Comparison of ENCODE assay signal across 8 mouse cellular contexts in the genomic region with DNA sequence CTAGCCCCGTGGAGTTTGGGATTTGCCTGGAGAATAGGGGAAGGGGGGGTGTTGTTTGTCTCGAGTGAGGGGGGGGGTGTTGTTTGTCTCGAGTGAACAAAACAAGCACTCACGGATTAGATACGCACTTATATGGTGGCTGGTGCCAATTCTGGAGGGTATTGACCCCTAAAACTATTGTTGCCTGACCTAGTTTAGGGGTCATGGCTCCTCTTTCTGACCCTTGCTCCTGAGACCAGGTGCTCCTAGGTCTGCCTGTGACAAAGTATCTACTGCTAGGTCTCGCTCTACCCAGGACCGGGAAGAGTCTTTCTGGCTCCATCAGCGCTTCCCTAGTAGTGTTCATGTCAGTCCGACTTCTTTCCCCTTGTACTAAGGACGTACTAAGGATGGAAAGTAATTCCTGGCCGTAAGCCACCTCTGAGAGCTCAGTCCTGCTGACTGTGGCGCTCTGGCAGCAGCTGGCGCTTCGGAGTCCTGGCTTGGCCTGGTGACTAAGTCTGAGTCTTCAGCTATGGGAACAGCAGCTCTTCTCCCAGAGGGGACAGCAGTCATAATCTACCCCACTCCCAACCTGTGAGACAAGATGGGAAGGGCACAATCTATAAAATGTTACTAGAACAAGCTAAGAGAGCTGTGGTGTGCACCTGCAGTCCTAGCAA. TPM values are rescaled to one million over a fixed set of nuclear protein-coding genes. Genes with fewer than 3 reads are reported as not detected.
A peak's percentile ranks its signal among the peaks of the same experiment; 100 is the strongest.
DNase-seq lines count a peak whose midpoint lies in the region; ATAC-seq and TF ChIP-seq lines count a peak whose summit lies in the region.

No protein-coding gene starts in this region.

- WGBS in heart, embryonic 10.5 days, result 55% methylated on average over 14 of the region's 14 CpGs
- WGBS in lung, adult 2 months, result 33% methylated on average over 14 of the region's 14 CpGs

- peak; percentile 20; the same call in 1 of the 2 replicates for TF ChIP-seq POLR2A in lung, adult 2 months (IDR thresholded peaks at IDR 0.05; ENCODE audit: borderline replicate concordance, extremely low read depth, low read depth, low read length)

- peaks cover 70% of the 10 kb centered on the region for H3K4me1 ChIP-seq in heart, embryonic 10.5 days
- H3K4me1 ChIP-seq in lung, adult 2 months (ENCODE audit: control insufficient read depth, insufficient read depth, low read length), result peaks cover 11% of the 10 kb centered on the region

- peak overlapping the region; percentile 69 for H3K27ac ChIP-seq in heart, embryonic 10.5 days

- no peak for ATAC-seq in monocyte, adult 5-6 weeks (replicated peaks; ENCODE audit: insufficient number of reproducible peaks, low FRiP score, low TSS enrichment, poor library complexity, severe bottlenecking)

- no peak for TF ChIP-seq CTCF in lung, adult 2 months (IDR thresholded peaks at IDR 0.05; ENCODE audit: insufficient read depth, low read length)

- H3K9me3 ChIP-seq in heart, embryonic 10.5 days, result no peaks in the 10 kb centered on the region

- no peaks in the 10 kb centered on the region for H3K36me3 ChIP-seq in heart, embryonic 10.5 days

- peak; percentile 24 for DNase-seq in 3T3-L1 (ENCODE audit: low read depth, low spot score)
- DNase-seq in adrenal gland, postnatal 25 days, result peak; percentile 65
- DNase-seq in heart, embryonic 10.5 days (ENCODE audit: low spot score), result no peak
- peak; percentile 66 for DNase-seq in kidney, adult 18-20 months
- DNase-seq in lung, adult 2 months, result peak; percentile 51
- peak; percentile 91 for DNase-seq in skeletal muscle tissue, adult 2 months (ENCODE audit: low read depth, low spot score)
- no peak for DNase-seq in ovary, adult 18-20 months (ENCODE audit: low spot score)

- peak overlapping the region; percentile 39 for H3K4me3 ChIP-seq in heart, embryonic 10.5 days
- H3K4me3 ChIP-seq in lung, adult 2 months (replicated peaks; ENCODE audit: extremely low read depth, low read depth, low read length), result peak overlapping the region; percentile 85

- no peaks in the 10 kb centered on the region; the same call in 1 of the 2 replicates for H3K27me3 ChIP-seq in heart, embryonic 10.5 days (ENCODE audit: insufficient read depth, poor library complexity, severe bottlenecking)

RNA-seq across cellular contexts. Expression of a gene that starts 2.7 kb away (rescaled TPM):
- 5.9 and 8.9 TPM in 2 replicates for total RNA-seq in adrenal gland, postnatal 25 days (2021)
- polyA plus RNA-seq in heart, embryonic 10.5 days (2016; fragmentation: Nextera tagmentation; extraction: Ambion mirVana), result 10.3 and 10.9 TPM in 2 replicates
- 40.1 and 67.8 TPM in 2 replicates for polyA plus RNA-seq in lung, adult 2 months (2012; rRNA removed)
- 19.6 to 120 TPM (median 27.2 TPM) in 3 replicates for total RNA-seq in monocyte, adult 5-6 weeks (2017)

RNA-seq across cellular contexts. Expression of a gene that starts 41.0 kb away (rescaled TPM):
- 29.9 and 37.3 TPM in 2 replicates for total RNA-seq in adrenal gland, postnatal 25 days (2021)
- polyA plus RNA-seq in heart, embryonic 10.5 days (2016; fragmentation: Nextera tagmentation; extraction: Ambion mirVana), result 24.0 and 26.8 TPM in 2 replicates
- 21.8 and 26.9 TPM in 2 replicates for polyA plus RNA-seq in lung, adult 2 months (2012; rRNA removed)
- total RNA-seq in monocyte, adult 5-6 weeks (2017), result 9.4 to 22.4 TPM (median 18.2 TPM) in 3 replicates

Comparison
In these comparisons a context has a peak if more than half of its experiments do, and no peak if none do; other contexts are left out.
1. DNase-seq: peak in 3T3-L1 (single experiment), adrenal gland, postnatal 25 days (single experiment), kidney, adult 18-20 months (single experiment), lung, adult 2 months (single experiment) and skeletal muscle tissue, adult 2 months (single experiment); none in heart, embryonic 10.5 days (single experiment) and ovary, adult 18-20 months (single experiment).